Mouse (Mus musculus): ENCODE data around the gene Gipc2. TPM values are rescaled to one million over a fixed set of nuclear protein-coding genes. Genes with fewer than 3 reads are reported as not detected.

Gene Gipc2
- polyA plus RNA-seq, 1 experiment from 2014 or later, result 1.5 TPM

DNA sequence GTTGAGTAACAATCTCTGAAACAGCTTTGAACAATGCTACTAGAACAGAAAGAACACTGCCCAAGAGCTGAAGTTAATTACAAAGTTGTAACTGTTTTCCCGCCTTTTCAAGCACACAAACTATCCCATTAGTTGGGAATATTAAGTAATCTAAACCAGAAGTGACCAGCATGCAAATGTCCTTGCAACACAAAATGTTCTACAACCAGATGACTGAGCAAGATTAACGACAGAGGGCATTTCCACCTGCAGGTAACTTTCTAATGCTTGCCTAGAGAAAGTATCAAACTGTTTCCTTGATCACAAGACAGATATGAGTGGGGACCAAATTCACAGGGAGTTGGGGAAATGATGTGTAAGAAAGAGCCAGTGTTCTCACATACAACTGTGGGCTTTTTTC, 101.9 kb downstream of the Gipc2 start:
- H3K9ac ChIP-seq (ENCODE audit: low read length), result no peak overlapping the region
- DNase-seq (ENCODE audit: low spot score, missing footprints) (no peak), ATAC-seq (ENCODE audit: low FRiP score) (no peak)
- 87% methylated on average over 2 of the region's 2 CpGs for WGBS
- H3K4me2 ChIP-seq, result no peak overlapping the region
- H3K27me3 ChIP-seq (ENCODE audit: control insufficient read depth, insufficient read depth, low read length), result no peaks in the 10 kb centered on the region
- H3K27ac ChIP-seq (ENCODE audit: low read depth, low read length), result no peak overlapping the region
- H3K4me3 ChIP-seq (ENCODE audit: low read depth, low read length), result no peak overlapping the region
- no peaks in the 10 kb centered on the region for H3K36me3 ChIP-seq (ENCODE audit: control insufficient read depth, insufficient read depth, low read length)
- no peaks in the 10 kb centered on the region for H3K9me3 ChIP-seq (ENCODE audit: control insufficient read depth, low read length)
- H3K4me1 ChIP-seq (ENCODE audit: control insufficient read depth, insufficient read depth, low read length), result no peaks in the 10 kb centered on the region

GRCm38 (mm10) chr3:152062806-152063205, 103.2 kb downstream of the Gipc2 start:
- WGBS, result 65% methylated on average over 3 of the region's 3 CpGs
- H3K36me3 ChIP-seq (ENCODE audit: control insufficient read depth, insufficient read depth, low read length), result no peaks in the 10 kb centered on the region

GRCm38 (mm10) chr3:152061145-152061544, 104.9 kb downstream of the Gipc2 start:
- Histone ChIP-seq H3K9ac (ENCODE audit: low read length) (no peak overlapping the region), H3K9me3 (ENCODE audit: control insufficient read depth, low read length) (no peaks in the 10 kb centered on the region), H3K27me3 (ENCODE audit: control insufficient read depth, insufficient read depth, low read length) (no peaks in the 10 kb centered on the region), H3K4me1 (ENCODE audit: control insufficient read depth, insufficient read depth, low read length) (no peaks in the 10 kb centered on the region), H3K4me2 (no peak overlapping the region), H3K4me3 (ENCODE audit: low read depth, low read length) (no peak overlapping the region), H3K36me3 (ENCODE audit: control insufficient read depth, insufficient read depth, low read length) (no peaks in the 10 kb centered on the region), H3K27ac (ENCODE audit: low read depth, low read length) (no peak overlapping the region)
- DNase-seq (ENCODE audit: low spot score, missing footprints), result no peak
- ATAC-seq (ENCODE audit: low FRiP score), result no peak
- 92% methylated on average over 5 of the region's 5 CpGs for WGBS

More at GRCm38 (mm10) chr3:152062806-152063205, 103.2 kb downstream of the Gipc2 start:
- Histone ChIP-seq H3K4me3 (ENCODE audit: low read depth, low read length) (no peak overlapping the region), H3K4me1 (ENCODE audit: control insufficient read depth, insufficient read depth, low read length) (no peaks in the 10 kb centered on the region), H3K27me3 (ENCODE audit: control insufficient read depth, insufficient read depth, low read length) (no peaks in the 10 kb centered on the region), H3K27ac (ENCODE audit: low read depth, low read length) (no peak overlapping the region), H3K4me2 (no peak overlapping the region), H3K9me3 (ENCODE audit: control insufficient read depth, low read length) (no peaks in the 10 kb centered on the region), H3K9ac (ENCODE audit: low read length) (no peak overlapping the region)
- ATAC-seq (ENCODE audit: low FRiP score) (no peak), DNase-seq (ENCODE audit: low spot score, missing footprints) (no peak)

DNA sequence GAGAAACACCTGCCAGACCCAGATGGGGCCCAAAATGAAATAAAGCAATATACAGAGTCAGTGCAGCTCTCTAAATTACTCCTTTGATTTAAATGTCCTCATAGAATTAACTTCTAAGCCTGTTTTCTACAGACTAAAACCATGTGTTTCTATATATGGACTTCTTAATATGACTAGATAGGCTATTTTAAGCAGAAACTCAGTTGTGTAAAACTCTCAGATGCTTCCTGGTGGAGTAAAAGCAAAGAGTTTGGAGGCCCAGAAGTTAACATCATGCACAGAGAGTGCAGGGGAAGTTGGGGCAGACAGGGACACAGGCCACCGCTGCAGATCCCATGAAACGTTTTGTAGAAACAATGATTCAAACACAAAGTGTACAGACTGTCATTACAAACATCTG, 107.8 kb downstream of the Gipc2 start:
- Histone ChIP-seq H3K27ac (ENCODE audit: low read depth, low read length) (no peak overlapping the region), H3K27me3 (ENCODE audit: control insufficient read depth, insufficient read depth, low read length) (no peaks in the 10 kb centered on the region), H3K4me2 (no peak overlapping the region), H3K9me3 (ENCODE audit: control insufficient read depth, low read length) (no peaks in the 10 kb centered on the region), H3K4me3 (ENCODE audit: low read depth, low read length) (no peak overlapping the region), H3K9ac (ENCODE audit: low read length) (no peak overlapping the region), H3K36me3 (ENCODE audit: control insufficient read depth, insufficient read depth, low read length) (no peaks in the 10 kb centered on the region), H3K4me1 (ENCODE audit: control insufficient read depth, insufficient read depth, low read length) (no peaks in the 10 kb centered on the region)
- no peak for DNase-seq (ENCODE audit: low spot score, missing footprints)
- WGBS, result 75% methylated on average over 2 of the region's 2 CpGs
- ATAC-seq (ENCODE audit: low FRiP score), result no peak

GRCm38 (mm10) chr3:152054260-152054659, 111.8 kb downstream of the Gipc2 start:
- no peak overlapping the region for H3K9ac ChIP-seq (ENCODE audit: low read length)
- no peak overlapping the region for H3K27ac ChIP-seq (ENCODE audit: low read depth, low read length)
- no peaks in the 10 kb centered on the region for H3K9me3 ChIP-seq (ENCODE audit: control insufficient read depth, low read length)
- no peak overlapping the region for H3K4me3 ChIP-seq (ENCODE audit: low read depth, low read length)
- no peak overlapping the region for H3K4me2 ChIP-seq
- ATAC-seq (ENCODE audit: low FRiP score), result no peak
- H3K36me3 ChIP-seq (ENCODE audit: control insufficient read depth, insufficient read depth, low read length), result no peaks in the 10 kb centered on the region
- 71% methylated on average over 4 of the region's 4 CpGs for WGBS
- no peaks in the 10 kb centered on the region for H3K27me3 ChIP-seq (ENCODE audit: control insufficient read depth, insufficient read depth, low read length)
- no peaks in the 10 kb centered on the region for H3K4me1 ChIP-seq (ENCODE audit: control insufficient read depth, insufficient read depth, low read length)
- no peak for DNase-seq (ENCODE audit: low spot score, missing footprints)

DNA sequence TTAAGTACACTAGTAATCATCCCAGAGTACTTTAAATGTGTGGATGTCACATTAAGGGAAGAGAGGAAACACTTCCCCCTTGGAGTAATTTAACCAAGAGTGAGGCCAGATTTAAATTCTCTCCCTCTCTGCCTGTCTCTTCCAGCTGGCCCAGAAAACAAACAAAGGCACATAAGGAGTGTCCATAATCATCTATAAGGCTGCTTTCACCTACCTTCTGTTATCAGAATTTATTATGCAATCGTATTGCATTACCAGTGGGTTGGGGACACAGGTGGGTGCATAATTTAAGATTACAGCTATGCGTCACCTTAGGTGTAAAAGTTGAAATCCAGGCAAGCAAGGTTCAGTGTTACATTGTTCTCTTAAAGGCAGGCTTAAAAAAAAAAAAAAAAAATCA, 114.1 kb downstream of the Gipc2 start:
- H3K9me3 ChIP-seq (ENCODE audit: control insufficient read depth, low read length), result no peaks in the 10 kb centered on the region
- 92% methylated on average over 2 of the region's 2 CpGs for WGBS
- ATAC-seq (ENCODE audit: low FRiP score), result no peak

GRCm38 (mm10) chr3:152047914-152048313, 118.1 kb downstream of the Gipc2 start:
- DNase-seq (ENCODE audit: low spot score, missing footprints) (no peak), ATAC-seq (ENCODE audit: low FRiP score) (no peak)
- Histone ChIP-seq H3K4me1 (ENCODE audit: control insufficient read depth, insufficient read depth, low read length) (no peaks in the 10 kb centered on the region), H3K9ac (ENCODE audit: low read length) (no peak overlapping the region), H3K4me2 (no peak overlapping the region), H3K27ac (ENCODE audit: low read depth, low read length) (no peak overlapping the region), H3K9me3 (ENCODE audit: control insufficient read depth, low read length) (no peaks in the 10 kb centered on the region), H3K36me3 (ENCODE audit: control insufficient read depth, insufficient read depth, low read length) (no peaks in the 10 kb centered on the region), H3K4me3 (ENCODE audit: low read depth, low read length) (no peak overlapping the region), H3K27me3 (ENCODE audit: control insufficient read depth, insufficient read depth, low read length) (no peaks in the 10 kb centered on the region)

More for the DNA sequence above, 114.1 kb downstream of the Gipc2 start:
- no peak overlapping the region for H3K4me3 ChIP-seq (ENCODE audit: low read depth, low read length)
- no peak for DNase-seq (ENCODE audit: low spot score, missing footprints)
- no peak overlapping the region for H3K9ac ChIP-seq (ENCODE audit: low read length)
- H3K4me2 ChIP-seq, result no peak overlapping the region
- H3K4me1 ChIP-seq (ENCODE audit: control insufficient read depth, insufficient read depth, low read length), result no peaks in the 10 kb centered on the region
- H3K36me3 ChIP-seq (ENCODE audit: control insufficient read depth, insufficient read depth, low read length), result no peaks in the 10 kb centered on the region
- no peak overlapping the region for H3K27ac ChIP-seq (ENCODE audit: low read depth, low read length)
- no peaks in the 10 kb centered on the region for H3K27me3 ChIP-seq (ENCODE audit: control insufficient read depth, insufficient read depth, low read length)

- WGBS, result 92% methylated on average over 3 of the region's 3 CpGs
- ATAC-seq (ENCODE audit: low FRiP score) (no peak), DNase-seq (ENCODE audit: low spot score, missing footprints) (no peak)
These were observed 119.1 kb downstream of the Gipc2 start for GRCm38 (mm10) chr3:152046895-152047294.

More at GRCm38 (mm10) chr3:152046895-152047294, 119.1 kb downstream of the Gipc2 start:
- H3K4me3 ChIP-seq (ENCODE audit: low read depth, low read length), result no peak overlapping the region
- no peak overlapping the region for H3K27ac ChIP-seq (ENCODE audit: low read depth, low read length)
- no peaks in the 10 kb centered on the region for H3K4me1 ChIP-seq (ENCODE audit: control insufficient read depth, insufficient read depth, low read length)
- no peak overlapping the region for H3K4me2 ChIP-seq
- H3K9ac ChIP-seq (ENCODE audit: low read length), result no peak overlapping the region
- no peaks in the 10 kb centered on the region for H3K36me3 ChIP-seq (ENCODE audit: control insufficient read depth, insufficient read depth, low read length)
- no peaks in the 10 kb centered on the region for H3K27me3 ChIP-seq (ENCODE audit: control insufficient read depth, insufficient read depth, low read length)
- no peaks in the 10 kb centered on the region for H3K9me3 ChIP-seq (ENCODE audit: control insufficient read depth, low read length)
